Comparison of ENCODE assay signal across 25 mouse cellular contexts in the genomic region with DNA sequence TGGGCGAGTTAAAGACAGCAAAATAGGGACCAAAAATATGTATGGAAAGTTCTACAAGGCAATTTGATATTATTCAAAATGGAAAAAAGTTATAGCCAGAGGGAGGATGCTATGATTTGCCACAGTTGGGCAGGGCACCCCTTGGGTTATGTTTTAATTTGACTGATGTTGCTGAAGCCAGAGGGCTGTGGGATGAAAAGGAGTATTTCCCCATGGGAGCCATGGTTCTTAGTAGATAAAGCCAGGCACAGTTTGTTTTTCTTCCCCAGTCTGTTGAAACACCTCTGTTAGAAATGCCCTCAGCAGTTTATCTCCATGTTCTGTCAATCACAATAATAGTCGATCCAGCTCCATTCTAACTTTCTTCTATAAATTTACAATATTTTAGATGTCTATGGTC.
DNase-seq lines count a peak whose midpoint lies in the region; ATAC-seq and TF ChIP-seq lines count a peak whose summit lies in the region.
"Had no signal": no experiment of that assay in that cellular context is flagged by ENCODE, and none has a peak within 500 bp of the region (broad histone marks: within the 10 kb centered on the region; RNA-seq: fewer than 3 reads in every experiment).

No protein-coding gene starts in this region.

- no peaks in the 10 kb centered on the region for H3K9me3 ChIP-seq in hindbrain, embryonic 12.5 days (replicated peaks)
- H3K9me3 ChIP-seq in hindbrain, embryonic 11.5 days (ENCODE audit: control insufficient read depth, low read length) = no peaks in the 10 kb centered on the region
- no peaks in the 10 kb centered on the region for H3K9me3 ChIP-seq in midbrain, embryonic 15.5 days
- no peaks in the 10 kb centered on the region for H3K9me3 ChIP-seq in midbrain, postnatal 0 days (ENCODE audit: low read length)
- no peaks in the 10 kb centered on the region for H3K9me3 ChIP-seq in forebrain, postnatal 0 days (ENCODE audit: low read length)
- no peaks in the 10 kb centered on the region for H3K9me3 ChIP-seq in neural tube, embryonic 14.5 days (ENCODE audit: control insufficient read depth, low read length)
- H3K9me3 ChIP-seq: embryonic facial prominence, embryonic 12.5 days; heart, embryonic 15.5 days; limb, embryonic 13.5 days; lung, embryonic 15.5 days; neural tube, embryonic 12.5 days had no signal

- no peaks in the 10 kb centered on the region for H3K36me3 ChIP-seq in hindbrain, embryonic 12.5 days
- H3K36me3 ChIP-seq in hindbrain, embryonic 11.5 days (ENCODE audit: control insufficient read depth, insufficient read depth, low read length) = no peaks in the 10 kb centered on the region
- no peaks in the 10 kb centered on the region for H3K36me3 ChIP-seq in midbrain, embryonic 15.5 days (replicated peaks)
- H3K36me3 ChIP-seq in midbrain, postnatal 0 days (ENCODE audit: insufficient read depth, low read length) = no peaks in the 10 kb centered on the region
- H3K36me3 ChIP-seq in forebrain, postnatal 0 days (ENCODE audit: insufficient read depth) = no peaks in the 10 kb centered on the region
- H3K36me3 ChIP-seq in neural tube, embryonic 14.5 days (ENCODE audit: control insufficient read depth, insufficient read depth, low read length) = no peaks in the 10 kb centered on the region
- H3K36me3 ChIP-seq: embryonic facial prominence, embryonic 12.5 days; heart, embryonic 15.5 days; limb, embryonic 13.5 days; lung, embryonic 15.5 days; neural tube, embryonic 12.5 days had no signal

- 76% methylated on average over 2 of the region's 2 CpGs for WGBS in hindbrain, embryonic 12.5 days
- WGBS in hindbrain, embryonic 11.5 days = 87% methylated on average over 2 of the region's 2 CpGs
- WGBS in midbrain, embryonic 15.5 days = 69% methylated on average over 2 of the region's 2 CpGs
- WGBS in midbrain, postnatal 0 days = 53% methylated on average over 2 of the region's 2 CpGs
- WGBS in forebrain, postnatal 0 days = 77% methylated on average over 2 of the region's 2 CpGs
- WGBS in neural tube, embryonic 14.5 days = 54% methylated on average over 2 of the region's 2 CpGs

- no peak for TF ChIP-seq CTCF in midbrain, postnatal 0 days (IDR thresholded peaks at IDR 0.05)
- TF ChIP-seq CTCF in forebrain, postnatal 0 days (IDR thresholded peaks at IDR 0.05; ENCODE audit: low read depth) = no peak

- no peak overlapping the region for H3K4me3 ChIP-seq in hindbrain, embryonic 12.5 days
- no peak overlapping the region for H3K4me3 ChIP-seq in hindbrain, embryonic 11.5 days (ENCODE audit: low read depth, low read length)
- H3K4me3 ChIP-seq in midbrain, embryonic 15.5 days = no peak overlapping the region
- no peak overlapping the region for H3K4me3 ChIP-seq in midbrain, postnatal 0 days (ENCODE audit: low read depth, low read length)
- no peak overlapping the region for H3K4me3 ChIP-seq in forebrain, postnatal 0 days (ENCODE audit: low read depth, low read length)
- no peak overlapping the region for H3K4me3 ChIP-seq in neural tube, embryonic 14.5 days (ENCODE audit: low read depth, low read length)
- H3K4me3 ChIP-seq: embryonic facial prominence, embryonic 12.5 days; heart, embryonic 15.5 days; left cerebral cortex, adult 2 months; limb, embryonic 13.5 days; lung, embryonic 15.5 days; neural tube, embryonic 12.5 days had no signal

- H3K27me3 ChIP-seq in hindbrain, embryonic 12.5 days = no peaks in the 10 kb centered on the region
- H3K27me3 ChIP-seq in hindbrain, embryonic 11.5 days (ENCODE audit: control insufficient read depth, insufficient read depth, low read length) = no peaks in the 10 kb centered on the region
- no peaks in the 10 kb centered on the region for H3K27me3 ChIP-seq in midbrain, embryonic 15.5 days (replicated peaks)
- H3K27me3 ChIP-seq in midbrain, postnatal 0 days (ENCODE audit: insufficient read depth, low read length) = no peaks in the 10 kb centered on the region
- no peaks in the 10 kb centered on the region for H3K27me3 ChIP-seq in forebrain, postnatal 0 days (ENCODE audit: insufficient read depth, low read length)
- no peaks in the 10 kb centered on the region for H3K27me3 ChIP-seq in neural tube, embryonic 14.5 days (ENCODE audit: control insufficient read depth, insufficient read depth, low read length)
- H3K27me3 ChIP-seq: embryonic facial prominence, embryonic 12.5 days; heart, embryonic 15.5 days; limb, embryonic 13.5 days; lung, embryonic 15.5 days; neural tube, embryonic 12.5 days had no signal

- no peak for DNase-seq in hindbrain, embryonic 11.5 days (ENCODE audit: low spot score)
- DNase-seq in midbrain, postnatal 0 days (ENCODE audit: low spot score) = no peak
- no peak for DNase-seq in forebrain, postnatal 0 days
- DNase-seq in cerebellum, adult 9-11 months = no peak
- DNase-seq: adrenal gland, postnatal 25 days; cerebellum, adult 8-10 months; cerebellum, postnatal 36 days; gastrocnemius, postnatal 10 days; kidney, postnatal 14 days; retina, postnatal 1 day; right cerebral cortex, postnatal 14 days had no signal

- H3K9ac ChIP-seq in hindbrain, embryonic 12.5 days = no peak overlapping the region
- H3K9ac ChIP-seq in hindbrain, embryonic 11.5 days (ENCODE audit: low read depth, low read length) = no peak overlapping the region
- no peak overlapping the region for H3K9ac ChIP-seq in midbrain, embryonic 15.5 days
- H3K9ac ChIP-seq in midbrain, postnatal 0 days (replicated peaks; ENCODE audit: low read length, poor library complexity, severe bottlenecking) = no peak overlapping the region
- H3K9ac ChIP-seq in forebrain, postnatal 0 days = no peak overlapping the region
- no peak overlapping the region for H3K9ac ChIP-seq in neural tube, embryonic 14.5 days (replicated peaks; ENCODE audit: low read depth, low read length)
- H3K9ac ChIP-seq: embryonic facial prominence, embryonic 12.5 days; heart, embryonic 15.5 days; limb, embryonic 13.5 days; lung, embryonic 15.5 days; neural tube, embryonic 12.5 days had no signal

- peaks cover 15% of the 10 kb centered on the region for H3K4me1 ChIP-seq in hindbrain, embryonic 12.5 days
- no peaks in the 10 kb centered on the region for H3K4me1 ChIP-seq in hindbrain, embryonic 11.5 days (replicated peaks; ENCODE audit: control insufficient read depth, insufficient read depth, low read length)
- H3K4me1 ChIP-seq in midbrain, embryonic 15.5 days = peaks cover 12% of the 10 kb centered on the region
- no peaks in the 10 kb centered on the region for H3K4me1 ChIP-seq in midbrain, postnatal 0 days (ENCODE audit: insufficient read depth, low read length)
- no peaks in the 10 kb centered on the region for H3K4me1 ChIP-seq in forebrain, postnatal 0 days (ENCODE audit: insufficient read depth)
- H3K4me1 ChIP-seq in neural tube, embryonic 14.5 days (ENCODE audit: control insufficient read depth, insufficient read depth, low read length) = peaks cover 9% of the 10 kb centered on the region; the same call in 1 of the 2 replicates
- H3K4me1 ChIP-seq: embryonic facial prominence, embryonic 12.5 days; heart, embryonic 15.5 days; limb, embryonic 13.5 days; lung, embryonic 15.5 days had no signal

- ATAC-seq in hindbrain, embryonic 12.5 days (ENCODE audit: low FRiP score) = no peak
- ATAC-seq in hindbrain, embryonic 11.5 days (ENCODE audit: low FRiP score) = no peak
- ATAC-seq in midbrain, embryonic 15.5 days (replicated peaks) = no peak; the same call in 1 of the 2 replicates
- ATAC-seq in midbrain, postnatal 0 days (ENCODE audit: low FRiP score) = no peak
- ATAC-seq in forebrain, postnatal 0 days = no peak
- no peak for ATAC-seq in neural tube, embryonic 14.5 days (ENCODE audit: low read depth)
- ATAC-seq in cerebellum, adult (ENCODE audit: insufficient number of reproducible peaks, low FRiP score, low TSS enrichment) = no peak
- ATAC-seq: CD4-positive, CD25-positive, alpha-beta regulatory T cell, adult 4 months; intestine, postnatal 0 days had no signal

- 0 out of 2 replicates have a peak overlapping the region, but pooled peaks have one; percentile 23 for H3K27ac ChIP-seq in hindbrain, embryonic 12.5 days
- H3K27ac ChIP-seq in hindbrain, embryonic 11.5 days (ENCODE audit: low read depth, low read length) = no peak overlapping the region
- 0 out of 2 replicates have a peak overlapping the region, but pooled peaks have one; percentile 56 for H3K27ac ChIP-seq in midbrain, embryonic 15.5 days
- H3K27ac ChIP-seq in midbrain, postnatal 0 days (ENCODE audit: low read depth, low read length) = no peak overlapping the region
- H3K27ac ChIP-seq in forebrain, postnatal 0 days (ENCODE audit: low read depth, low read length) = 0 out of 2 replicates have a peak overlapping the region, but pooled peaks have one; percentile 0
- H3K27ac ChIP-seq in neural tube, embryonic 14.5 days (ENCODE audit: low read depth, low read length) = peak overlapping the region; percentile 67
- H3K27ac ChIP-seq: embryonic facial prominence, embryonic 12.5 days; heart, embryonic 15.5 days; limb, embryonic 13.5 days; lung, embryonic 15.5 days; neural tube, embryonic 12.5 days had no signal

- no peak overlapping the region for H3K4me2 ChIP-seq in hindbrain, embryonic 12.5 days (replicated peaks)
- H3K4me2 ChIP-seq in hindbrain, embryonic 11.5 days (replicated peaks; ENCODE audit: low read depth, low read length) = no peak overlapping the region
- no peak overlapping the region for H3K4me2 ChIP-seq in midbrain, embryonic 15.5 days
- H3K4me2 ChIP-seq in midbrain, postnatal 0 days (ENCODE audit: low read depth, low read length, poor library complexity, severe bottlenecking) = no peak overlapping the region
- no peak overlapping the region for H3K4me2 ChIP-seq in forebrain, postnatal 0 days (ENCODE audit: low read depth)
- no peak overlapping the region for H3K4me2 ChIP-seq in neural tube, embryonic 14.5 days (ENCODE audit: low read depth, low read length)
- H3K4me2 ChIP-seq: embryonic facial prominence, embryonic 12.5 days; heart, embryonic 15.5 days; limb, embryonic 13.5 days; liver, embryonic 11.5 days; lung, embryonic 15.5 days; midbrain, embryonic 11.5 days; neural tube, embryonic 12.5 days had no signal

Comparison
In these comparisons a context has a peak if more than half of its experiments do, and no peak if none do; other contexts are left out.
1. H3K27ac ChIP-seq: peak in hindbrain, embryonic 12.5 days (single experiment), midbrain, embryonic 15.5 days (single experiment), forebrain, postnatal 0 days (single experiment) and neural tube, embryonic 14.5 days (single experiment); none in hindbrain, embryonic 11.5 days (single experiment) and midbrain, postnatal 0 days (single experiment).